Comparison of ENCODE assay signal across 12 mouse cellular contexts in the genomic region with DNA sequence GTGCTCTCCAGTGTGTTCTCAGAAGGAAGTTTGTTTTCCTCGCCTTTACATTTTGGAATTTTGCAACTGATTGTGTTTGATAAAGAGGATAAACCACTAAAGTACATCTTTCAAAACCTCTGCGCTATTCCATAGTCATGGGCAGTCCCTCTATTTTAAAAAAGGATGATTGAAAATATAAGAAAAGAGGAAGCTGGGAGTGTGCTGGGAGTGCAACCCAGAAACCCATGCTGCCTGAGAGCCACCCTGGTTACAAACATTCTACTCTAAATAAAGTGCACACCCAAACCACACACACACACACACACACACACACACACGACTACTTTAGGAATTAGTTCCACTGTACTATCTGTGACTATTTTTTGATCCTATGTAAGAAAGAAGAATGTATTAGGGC.
"Had no signal": no experiment of that assay in that cellular context is flagged by ENCODE, and none has a peak within 500 bp of the region (broad histone marks: within the 10 kb centered on the region; RNA-seq: fewer than 3 reads in every experiment).

No protein-coding gene starts in this region.

- ATAC-seq: liver, postnatal 0 days; midbrain, embryonic 16.5 days had no signal

- DNase-seq: liver, postnatal 0 days; lung, embryonic 14.5 days; lung, postnatal 10 days; lung, postnatal 4 days; midbrain, embryonic 14.5 days; retina, postnatal 1 day; right cerebral cortex, adult 18-20 months; right cerebral cortex, postnatal 25 days; thymus, adult 2 months; thymus, postnatal 25 days; thymus, postnatal 4 days had no signal
